Mouse (Mus musculus): ENCODE measurements around the gene Tdg.

DNA sequence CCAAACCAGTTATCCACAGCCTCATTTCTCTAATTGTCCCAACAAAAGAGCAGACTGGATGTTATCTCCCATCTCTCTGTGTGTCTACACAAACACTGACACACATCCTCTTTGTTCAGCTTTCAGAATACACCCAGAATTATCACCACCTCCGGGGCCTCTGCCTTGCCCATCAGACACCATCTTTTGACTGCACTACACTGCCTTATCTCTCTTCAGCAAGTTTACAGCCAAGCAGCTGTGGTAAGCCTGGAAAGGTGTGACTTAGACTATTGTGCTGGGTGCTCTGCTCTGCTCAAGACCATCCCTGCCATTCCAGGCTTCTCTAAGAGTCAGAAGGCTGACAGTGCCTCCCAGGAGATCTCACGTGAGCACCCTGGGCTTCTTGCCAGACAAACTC, 55.8 kb downstream of the Tdg start:
- TF ChIP-seq HCFC1 (IDR thresholded peaks at IDR 0.05; ENCODE audit: borderline replicate concordance, insufficient read depth, low read length) (no peak), CHD2 (IDR thresholded peaks at IDR 0.05; ENCODE audit: low read depth, low read length) (no peak), ZC3H11A (IDR thresholded peaks at IDR 0.05; ENCODE audit: borderline replicate concordance, low read depth, low read length) (no peak), ZNF384 (IDR thresholded peaks at IDR 0.05; ENCODE audit: low read depth, low read length) (no peak), MAFK (IDR thresholded peaks at IDR 0.05; ENCODE audit: insufficient read depth, low read depth, low read length) (no peak)

Measured in ES-E14 (cell line).